Mouse (Mus musculus) megakaryocyte, embryonic 14.5 days (primary cell): ENCODE results near the gene Ikzf1. TPM values are rescaled to one million over a fixed set of nuclear protein-coding genes. Genes with fewer than 3 reads are reported as not detected.
A peak's percentile ranks its signal among the peaks of the same experiment; 100 is the strongest.

Source experiments
- H3K27me3 ChIP-seq: replicated peaks from 2 replicates; pipeline ENCODE3; 2012; ENCODE audit warnings: inconsistent platforms
- H3K36me3 ChIP-seq: replicated peaks from 2 replicates; pipeline ENCODE3; 2012; ENCODE audit warnings: low read length, inconsistent platforms, mixed read lengths
- H3K4me1 ChIP-seq: 2 replicates; pipeline ENCODE4 v1.6.1; 2012; ENCODE audit warnings: inconsistent platforms
- H3K4me3 ChIP-seq: replicated peaks from 2 replicates; pipeline ENCODE3; 2012; ENCODE audit warnings: moderate library complexity, mild to moderate bottlenecking, inconsistent platforms
- H3K9me3 ChIP-seq: 2 replicates; pipeline ENCODE4 v1.6.1; 2012; ENCODE audit warnings: inconsistent platforms
- FLI1 ChIP-seq: IDR thresholded peaks from 2 replicates; pipeline ENCODE4 v1.6.1; 2012; ENCODE audit warnings: low read length, inconsistent platforms, mixed read lengths
- GATA1 ChIP-seq: IDR thresholded peaks from 3 replicates; pipeline ENCODE4 v1.6.1; 2012; ENCODE audit warnings: mixed read lengths, low read length, inconsistent platforms, borderline replicate concordance
- polyA plus RNA-seq: library from polyadenylated mRNA; stranded (reverse); fragments of >175 nt; gene quantifications from 2 replicates; pipeline ENCODE4 v1.2.3, GENCODE M21; 2012; ENCODE audit warnings: low replicate concordance; ENCODE audit not compliant: insufficient read depth

Gene Ikzf1
- polyA plus RNA-seq, 1 experiment, result 15.2 TPM

DNA sequence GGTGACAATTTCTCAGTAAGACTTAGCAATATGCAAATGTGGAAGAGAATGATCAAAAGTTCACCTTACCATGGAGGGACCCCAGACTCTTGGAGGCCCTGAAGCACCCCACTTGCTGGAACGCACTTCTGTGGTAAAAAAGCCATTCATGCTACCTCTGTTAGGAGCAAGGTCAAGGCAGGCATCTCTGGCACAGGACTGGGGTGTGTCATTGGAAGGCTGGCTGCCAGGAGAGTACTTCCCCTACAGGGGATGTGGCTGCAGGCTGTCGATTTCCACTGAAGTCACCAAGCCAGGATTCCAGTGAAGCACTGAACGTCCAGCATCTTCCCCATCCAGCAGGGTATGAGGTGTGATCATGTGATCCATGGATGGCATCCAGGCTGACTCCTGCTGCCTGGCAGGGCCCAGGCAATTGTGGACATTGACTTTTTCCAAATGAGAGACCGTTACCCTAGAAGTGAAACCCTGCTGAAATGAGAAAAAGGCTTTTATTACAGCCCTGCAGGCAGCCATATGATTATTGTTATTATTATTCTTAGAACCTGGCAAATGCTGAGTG is 32.9 kb downstream of the Ikzf1 start:
- Histone ChIP-seq H3K36me3 (peaks cover 38% of the 10 kb centered on the region), H3K27me3 (no peaks in the 10 kb centered on the region), H3K4me3 (no peak overlapping the region), H3K9me3 (no peaks in the 10 kb centered on the region), H3K4me1 (peaks cover 36% of the 10 kb centered on the region)
- TF ChIP-seq GATA1 (no peak), FLI1 (no peak)

DNA sequence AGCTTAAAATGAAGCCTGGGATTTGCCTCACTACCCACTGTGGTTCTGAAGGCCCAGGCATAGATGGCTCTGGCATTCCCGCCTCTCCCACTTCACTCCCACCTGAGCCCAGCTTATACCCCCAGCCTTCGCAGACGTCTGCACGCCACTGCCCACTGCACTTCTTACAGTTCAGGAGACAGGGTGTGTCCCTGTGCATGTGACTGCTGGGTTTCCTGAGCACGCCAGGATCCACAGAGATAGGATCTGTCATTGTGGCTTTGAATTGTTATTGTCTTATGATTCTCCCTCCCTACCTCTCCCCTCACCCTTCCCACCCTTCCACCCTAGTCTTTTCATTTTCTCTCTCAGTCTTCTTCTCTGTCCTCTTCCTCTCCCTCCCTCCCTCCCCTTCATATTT is 34.9 kb downstream of the Ikzf1 start:
- no peaks in the 10 kb centered on the region for H3K9me3 ChIP-seq
- H3K36me3 ChIP-seq, result peaks cover 48% of the 10 kb centered on the region
- peak overlapping the region; percentile 51 for H3K4me3 ChIP-seq
- H3K4me1 ChIP-seq, result peaks cover 34% of the 10 kb centered on the region
- H3K27me3 ChIP-seq, result no peaks in the 10 kb centered on the region
- TF ChIP-seq GATA1 (no peak), FLI1 (no peak)

DNA sequence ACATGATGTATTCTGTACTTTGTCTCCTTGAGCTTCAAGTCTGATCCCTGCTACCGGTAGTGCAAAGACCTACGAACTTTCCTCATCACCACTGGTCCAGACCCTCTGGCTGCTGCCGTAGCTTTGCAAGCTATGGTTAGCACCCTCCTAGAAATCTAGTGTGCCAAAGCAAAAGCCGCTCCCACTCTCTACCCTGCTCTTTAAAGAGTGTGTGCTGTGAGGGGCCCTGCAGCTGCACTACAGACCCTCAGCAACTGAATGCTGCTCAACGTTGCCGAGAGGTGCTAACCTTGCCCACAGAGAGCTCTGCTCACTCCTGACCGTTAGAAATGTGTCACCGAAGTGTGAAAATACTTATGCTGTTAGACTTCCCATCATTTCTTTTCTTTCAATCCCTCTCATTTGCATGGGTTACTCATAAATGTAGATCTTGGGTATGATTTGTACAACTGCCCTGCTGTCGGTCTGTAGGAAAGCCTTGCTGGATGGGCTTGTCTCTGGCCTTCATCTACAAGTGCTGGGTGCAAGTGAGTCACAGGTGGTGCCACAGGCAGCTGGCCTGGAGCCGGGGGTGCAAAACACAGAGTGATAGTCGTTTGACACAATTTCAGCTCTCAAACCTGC is 40.6 kb downstream of the Ikzf1 start:
- Histone ChIP-seq H3K4me1 (peaks cover 57% of the 10 kb centered on the region), H3K27me3 (no peaks in the 10 kb centered on the region), H3K4me3 (no peak overlapping the region), H3K9me3 (no peaks in the 10 kb centered on the region), H3K36me3 (peaks cover 54% of the 10 kb centered on the region)
- no peak for TF ChIP-seq FLI1
- TF ChIP-seq GATA1, result no peak

DNA sequence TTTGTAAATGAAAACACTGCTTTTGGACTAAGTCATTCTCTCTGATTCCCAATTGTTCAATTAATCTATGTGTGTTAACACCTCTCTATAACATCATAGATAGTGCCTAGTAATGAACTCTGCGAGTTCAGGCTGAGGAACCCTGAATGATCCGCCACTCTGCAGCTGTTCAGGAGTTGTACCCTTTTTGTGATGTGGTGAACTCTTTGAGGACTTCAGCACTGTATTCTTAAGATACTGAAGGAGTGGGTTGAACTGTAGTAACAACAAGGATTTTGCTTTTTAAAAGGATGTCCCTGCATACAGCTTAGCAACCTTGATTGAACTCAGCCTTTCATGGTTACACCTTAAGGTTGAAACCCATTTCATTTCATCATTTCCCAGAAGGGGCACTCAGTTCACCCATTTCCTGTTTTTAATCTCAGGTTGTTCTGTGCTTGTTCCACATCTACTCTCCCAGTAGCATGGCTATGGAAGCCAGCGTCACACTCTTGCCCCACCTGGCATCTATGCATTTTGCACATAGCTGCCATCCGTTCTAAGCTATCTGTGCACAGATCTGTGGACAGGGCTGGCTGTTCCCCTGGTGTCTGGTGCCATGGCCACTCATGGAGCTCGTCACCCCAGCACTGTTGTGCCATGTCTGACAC is 41.2 kb downstream of the Ikzf1 start:
- peaks cover 54% of the 10 kb centered on the region for H3K36me3 ChIP-seq
- H3K9me3 ChIP-seq, result no peaks in the 10 kb centered on the region
- no peaks in the 10 kb centered on the region for H3K27me3 ChIP-seq
- H3K4me3 ChIP-seq, result no peak overlapping the region
- TF ChIP-seq FLI1, result no peak
- no peak for TF ChIP-seq GATA1
- peaks cover 64% of the 10 kb centered on the region for H3K4me1 ChIP-seq

DNA sequence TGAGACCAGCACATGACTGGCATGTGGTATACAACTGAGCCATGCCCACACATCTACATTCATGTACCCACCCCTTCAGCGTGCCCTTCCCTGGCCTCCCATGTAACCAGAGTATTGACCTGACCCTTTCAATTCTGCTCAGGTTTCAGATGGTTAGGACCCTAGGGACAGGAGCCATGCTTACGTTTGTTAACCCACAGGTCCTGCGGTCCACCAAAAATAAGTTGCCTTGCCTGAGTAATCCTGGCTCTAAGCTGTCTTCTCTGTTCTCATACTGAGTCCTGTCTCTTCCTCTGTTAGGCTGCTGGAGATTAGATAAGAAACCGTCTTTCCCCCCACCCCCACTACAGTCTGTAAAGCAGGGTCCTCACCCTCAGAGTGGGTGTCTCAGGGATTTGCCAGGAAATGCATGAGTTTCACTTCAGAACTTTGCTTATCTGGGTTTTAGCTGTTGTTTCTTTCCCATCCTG is 42.0 kb downstream of the Ikzf1 start:
- Histone ChIP-seq H3K36me3 (peaks cover 52% of the 10 kb centered on the region), H3K4me1 (peaks cover 72% of the 10 kb centered on the region)

DNA sequence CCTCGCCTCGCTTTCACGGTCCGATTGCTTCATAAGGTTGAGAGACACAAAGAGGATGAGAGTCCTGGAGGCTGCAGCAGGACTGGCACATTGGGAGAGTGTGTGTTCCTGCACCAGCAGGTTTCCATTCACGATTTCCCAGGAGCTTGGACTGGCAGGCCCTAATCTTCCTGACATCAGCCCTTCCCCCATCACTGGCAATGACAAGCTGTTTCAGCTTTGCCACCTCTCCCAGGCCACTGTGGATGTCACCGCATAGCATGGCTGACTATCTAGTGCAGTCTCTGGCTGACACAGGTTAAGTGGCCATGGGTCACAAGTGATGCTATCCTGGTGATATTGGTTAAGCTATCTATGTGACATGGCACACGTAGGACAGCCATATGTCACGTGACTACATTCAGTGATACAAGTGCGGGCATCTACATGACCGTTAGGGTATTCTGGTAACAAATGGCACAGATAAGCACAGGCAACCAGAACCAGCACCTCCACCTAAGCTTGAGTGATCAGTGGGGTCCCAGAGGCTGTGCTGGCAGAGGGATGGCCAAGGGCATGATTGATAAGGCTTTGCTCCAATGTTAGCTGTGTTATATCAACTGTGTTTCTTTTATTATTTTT is 43.2 kb downstream of the Ikzf1 start:
- peaks cover 50% of the 10 kb centered on the region for H3K36me3 ChIP-seq
- H3K27me3 ChIP-seq, result no peaks in the 10 kb centered on the region
- H3K4me1 ChIP-seq, result peaks cover 84% of the 10 kb centered on the region
- H3K4me3 ChIP-seq, result peak overlapping the region; percentile 31
- H3K9me3 ChIP-seq, result no peaks in the 10 kb centered on the region
- TF ChIP-seq FLI1, result no peak
- no peak for TF ChIP-seq GATA1

More for the DNA sequence above, 42.0 kb downstream of the Ikzf1 start:
- H3K9me3 ChIP-seq, result no peaks in the 10 kb centered on the region
- no peak for TF ChIP-seq GATA1
- H3K27me3 ChIP-seq, result no peaks in the 10 kb centered on the region
- H3K4me3 ChIP-seq, result peak overlapping the region; percentile 26

DNA sequence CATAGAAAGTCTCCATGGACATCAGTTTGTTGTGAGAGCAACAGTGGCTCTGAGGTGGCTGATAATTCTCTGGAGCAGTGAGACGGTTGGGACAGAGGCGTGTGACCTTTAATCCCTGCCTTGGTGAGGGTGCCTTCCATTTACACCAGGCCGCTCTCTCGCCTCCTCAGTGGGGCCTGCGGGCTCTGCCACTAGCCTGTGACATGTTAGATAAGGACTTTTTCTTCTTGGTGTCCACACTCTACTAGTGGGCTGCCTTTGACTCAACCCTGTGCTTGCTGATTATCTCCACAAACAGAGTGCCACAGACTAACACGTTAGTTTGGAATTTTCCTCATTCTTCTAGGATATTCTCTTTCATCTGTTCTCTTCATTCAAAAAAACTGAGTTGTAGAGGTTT is 44.4 kb downstream of the Ikzf1 start:
- TF ChIP-seq FLI1 (no peak), GATA1 (no peak)
- Histone ChIP-seq H3K4me3 (no peak overlapping the region), H3K36me3 (peaks cover 48% of the 10 kb centered on the region), H3K27me3 (no peaks in the 10 kb centered on the region), H3K4me1 (peaks cover 91% of the 10 kb centered on the region), H3K9me3 (no peaks in the 10 kb centered on the region)

DNA sequence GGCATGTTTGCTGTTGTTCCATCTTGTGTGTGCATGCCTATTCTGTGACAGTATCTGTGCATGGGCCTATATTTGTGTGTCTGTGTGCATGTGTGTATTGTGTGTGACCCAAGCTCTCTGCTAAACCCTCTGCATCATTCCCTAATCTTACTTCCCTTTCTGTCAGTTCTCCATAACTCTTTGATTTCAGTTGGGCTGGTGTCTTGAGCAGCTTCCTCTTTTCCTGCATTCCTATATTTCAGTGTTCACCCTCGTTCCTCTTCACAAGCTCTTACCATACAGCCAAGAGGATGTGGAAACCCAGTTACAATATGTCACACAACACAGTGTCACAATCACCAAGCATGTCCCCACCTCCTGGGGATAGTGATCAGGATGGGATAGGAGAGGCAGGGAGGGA is 45.3 kb downstream of the Ikzf1 start:
- peaks cover 43% of the 10 kb centered on the region for H3K36me3 ChIP-seq
- H3K4me3 ChIP-seq, result no peak overlapping the region
- no peak for TF ChIP-seq FLI1
- no peak for TF ChIP-seq GATA1
- peaks cover 94% of the 10 kb centered on the region for H3K4me1 ChIP-seq
- H3K27me3 ChIP-seq, result no peaks in the 10 kb centered on the region
- no peaks in the 10 kb centered on the region for H3K9me3 ChIP-seq

DNA sequence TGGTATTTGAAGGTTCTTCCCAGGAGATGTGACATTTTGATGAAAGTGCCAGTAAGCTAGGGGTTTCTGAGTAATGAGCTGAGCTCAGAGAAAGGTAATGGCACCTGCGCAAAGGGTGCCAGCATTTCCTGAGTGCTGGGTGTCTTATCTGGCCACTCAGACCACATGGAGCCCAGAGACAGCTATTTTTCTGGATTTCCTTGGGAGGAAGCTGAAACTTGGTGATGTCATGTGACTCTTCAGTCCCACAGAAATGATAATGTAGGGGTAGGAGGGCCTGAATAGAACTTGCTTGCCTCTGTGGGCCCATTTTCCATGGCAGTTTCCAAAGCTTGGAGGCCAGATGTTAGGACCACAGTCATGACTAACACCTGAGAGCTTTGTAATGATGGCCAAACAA is 46.9 kb downstream of the Ikzf1 start:
- H3K9me3 ChIP-seq, result no peaks in the 10 kb centered on the region
- no peak for TF ChIP-seq GATA1
- TF ChIP-seq FLI1, result no peak
- no peak overlapping the region for H3K4me3 ChIP-seq
- H3K36me3 ChIP-seq, result peaks cover 46% of the 10 kb centered on the region
- H3K4me1 ChIP-seq, result peaks cover 92% of the 10 kb centered on the region
- H3K27me3 ChIP-seq, result no peaks in the 10 kb centered on the region
